Mouse (Mus musculus) G1E (cell line): ENCODE data around the gene Abcg4. TPM values are rescaled to one million over a fixed set of nuclear protein-coding genes. Genes with fewer than 3 reads are reported as not detected.

ENCODE experiments used
- ATAC-seq: 2 replicates; pipeline ENCODE4 v1.8.0; 2016; ENCODE audit warnings: mild to moderate bottlenecking; ENCODE audit not compliant: insufficient number of reproducible peaks, poor library complexity, low FRiP score, severe bottlenecking; ENCODE audit errors: extremely low read depth
- DNase-seq: peaks from one replicate; pipeline ENCODE4 v3.0.0; 2012; ENCODE audit warnings: low spot score
- H3K27me3 ChIP-seq: 2 replicates; pipeline ENCODE4 v1.6.1; 2012; ENCODE audit warnings: mild to moderate bottlenecking, low read length, inconsistent platforms; ENCODE audit not compliant: insufficient read depth
- H3K36me3 ChIP-seq: replicated peaks from 2 replicates; pipeline ENCODE3; 2012; ENCODE audit warnings: mild to moderate bottlenecking, inconsistent platforms
- H3K4me1 ChIP-seq: 2 replicates; pipeline ENCODE4 v1.6.1; 2012; ENCODE audit warnings: low read depth, low read length, inconsistent platforms, mixed read lengths; ENCODE audit not compliant: insufficient read depth
- H3K4me3 ChIP-seq: 2 replicates; pipeline ENCODE4 v1.5.1; 2012; ENCODE audit warnings: low read depth, mild to moderate bottlenecking, inconsistent platforms, low read length, moderate library complexity, mixed read lengths
- H3K9me3 ChIP-seq: replicated peaks from 2 replicates; pipeline ENCODE4 v1.6.1; 2012; ENCODE audit warnings: inconsistent platforms
- CTCF ChIP-seq: IDR thresholded peaks from 2 replicates; pipeline ENCODE4 v1.5.1; 2012; ENCODE audit warnings: low read depth, low read length, inconsistent platforms, mixed read lengths
- GATA1 ChIP-seq: IDR thresholded peaks from 2 replicates; pipeline ENCODE4 v1.6.1; 2012; ENCODE audit warnings: borderline replicate concordance, low read length, inconsistent platforms, mixed read lengths
- GATA2 ChIP-seq: IDR thresholded peaks from 2 replicates; pipeline ENCODE4 v1.6.1; 2012; ENCODE audit warnings: low read depth, low read length, inconsistent platforms, borderline replicate concordance
- POLR2AphosphoS5 ChIP-seq: IDR thresholded peaks from 2 replicates; pipeline ENCODE4 v1.6.1; 2012; ENCODE audit warnings: low read depth, low read length, inconsistent platforms; ENCODE audit not compliant: insufficient replicate concordance
- TAL1 ChIP-seq: conservative IDR thresholded peaks from 2 replicates; pipeline ENCODE4 v1.6.1; 2012; ENCODE audit warnings: low read depth, low read length, inconsistent platforms, mixed read lengths
- polyA plus RNA-seq: library from polyadenylated mRNA; stranded (reverse); fragments of >175 nt; gene quantifications from 2 replicates; pipeline ENCODE4 v1.2.3, GENCODE M21; 2012
- total RNA-seq, 2 experiments: library from RNA; stranded (forward) in 1 of 2; stranded (reverse) in 1 of 2; fragments of 200-1000 nt in 1 of 2; fragments of >200 nt in 1 of 2; fragmentation: Nextera tagmentation in 1 of 2; gene quantifications; 2 replicates each; pipeline ENCODE4 v1.2.3; 2014 to 2017

Gene Abcg4
- total and polyA plus RNA-seq, 3 experiments, result 3.6 to 58.5 (median 20.3) TPM

DNA sequence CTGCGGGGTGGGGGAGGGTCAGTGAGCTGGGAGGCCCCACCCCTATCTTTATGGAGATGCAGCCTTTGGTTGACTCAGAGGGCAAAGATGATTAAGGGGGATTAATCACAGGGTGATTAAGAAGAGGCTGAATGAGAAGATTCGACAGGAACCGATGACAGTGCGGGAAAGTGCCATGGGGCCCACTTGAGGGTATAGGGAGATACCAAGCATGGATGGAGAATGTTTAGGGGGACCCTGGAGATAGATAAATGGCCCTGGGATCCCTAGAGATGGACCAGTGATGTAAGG is 25.8 kb upstream of the Abcg4 start:
- peaks cover 80% of the 10 kb centered on the region for H3K36me3 ChIP-seq
- H3K4me1 ChIP-seq, result peaks cover 24% of the 10 kb centered on the region
- TF ChIP-seq TAL1, result no peak
- no peak for TF ChIP-seq GATA1
- no peak for TF ChIP-seq GATA2
- no peak for TF ChIP-seq CTCF
- no peak for TF ChIP-seq POLR2AphosphoS5

GRCm38 (mm10) chr9:44313476-44314256 is 25.3 kb upstream of the Abcg4 start:
- H3K27me3 ChIP-seq, result no peaks in the 10 kb centered on the region
- no peaks in the 10 kb centered on the region for H3K9me3 ChIP-seq
- H3K4me3 ChIP-seq, result no peak overlapping the region
- ATAC-seq (no peak), DNase-seq (no peak)
- H3K4me1 ChIP-seq, result peaks cover 18% of the 10 kb centered on the region
- peaks cover 80% of the 10 kb centered on the region for H3K36me3 ChIP-seq
- TF ChIP-seq GATA1 (no peak), POLR2AphosphoS5 (no peak), CTCF (no peak)

More for the DNA sequence above, 25.8 kb upstream of the Abcg4 start:
- DNase-seq (no peak), ATAC-seq (no peak)
- no peak overlapping the region for H3K4me3 ChIP-seq
- H3K27me3 ChIP-seq, result no peaks in the 10 kb centered on the region
- no peaks in the 10 kb centered on the region for H3K9me3 ChIP-seq

- no peak overlapping the region for H3K4me3 ChIP-seq
- ATAC-seq (no peak), DNase-seq (no peak)
- no peaks in the 10 kb centered on the region for H3K27me3 ChIP-seq
- no peak for TF ChIP-seq GATA1
- TF ChIP-seq CTCF, result no peak
- no peak for TF ChIP-seq GATA2
- TF ChIP-seq TAL1, result no peak
- no peak for TF ChIP-seq POLR2AphosphoS5
- peaks cover 6% of the 10 kb centered on the region for H3K4me1 ChIP-seq
- H3K9me3 ChIP-seq, result no peaks in the 10 kb centered on the region
- peaks cover 66% of the 10 kb centered on the region for H3K36me3 ChIP-seq
Observed at GRCm38 (mm10) chr9:44311136-44312134, 23.0 kb upstream of the Abcg4 start.

- ATAC-seq (no peak), DNase-seq (no peak)
- TF ChIP-seq POLR2AphosphoS5 (no peak), CTCF (no peak), GATA2 (no peak), TAL1 (no peak), GATA1 (no peak)
- H3K36me3 ChIP-seq, result peaks cover 59% of the 10 kb centered on the region
- peaks cover 12% of the 10 kb centered on the region for H3K4me1 ChIP-seq
- no peaks in the 10 kb centered on the region for H3K27me3 ChIP-seq
- H3K4me3 ChIP-seq, result no peak overlapping the region
- H3K9me3 ChIP-seq, result no peaks in the 10 kb centered on the region
Observed at GRCm38 (mm10) chr9:44310750-44311135, 22.3 kb upstream of the Abcg4 start.

DNA sequence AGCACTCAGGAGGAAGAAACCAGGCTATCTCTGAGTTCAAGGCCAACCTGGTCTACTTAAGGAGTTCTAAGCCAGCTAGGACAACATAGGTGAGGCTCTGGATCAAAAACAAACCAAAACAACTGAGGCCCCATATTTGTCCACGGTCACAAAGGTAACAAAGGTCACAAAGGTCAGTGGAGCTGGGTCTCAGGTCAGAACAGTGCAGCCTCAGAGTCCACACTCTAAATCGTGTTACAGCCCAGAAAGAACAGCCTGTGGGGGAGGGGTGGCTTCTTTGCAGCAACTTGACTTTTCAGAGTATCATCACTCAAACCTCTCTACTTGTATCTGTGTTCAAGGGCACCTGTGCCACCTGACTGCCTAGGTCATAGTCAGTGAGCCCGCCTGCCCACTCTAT is 21.3 kb upstream of the Abcg4 start:
- no peaks in the 10 kb centered on the region for H3K27me3 ChIP-seq
- no peak for DNase-seq
- H3K4me1 ChIP-seq, result peaks cover 13% of the 10 kb centered on the region
- no peak overlapping the region for H3K4me3 ChIP-seq
- H3K36me3 ChIP-seq, result peaks cover 49% of the 10 kb centered on the region
- no peaks in the 10 kb centered on the region for H3K9me3 ChIP-seq
- TF ChIP-seq POLR2AphosphoS5 (no peak), CTCF (no peak), GATA2 (no peak), GATA1 (no peak)
- ATAC-seq, result no peak

- Histone ChIP-seq H3K4me3 (no peak overlapping the region), H3K36me3 (peaks cover 40% of the 10 kb centered on the region), H3K9me3 (no peaks in the 10 kb centered on the region), H3K27me3 (no peaks in the 10 kb centered on the region), H3K4me1 (peaks cover 31% of the 10 kb centered on the region)
- TF ChIP-seq CTCF, result no peak
- no peak for TF ChIP-seq GATA2
- TF ChIP-seq TAL1, result no peak
- TF ChIP-seq POLR2AphosphoS5, result no peak
- no peak for TF ChIP-seq GATA1
- no peak for DNase-seq
- ATAC-seq, result no peak
Observed at GRCm38 (mm10) chr9:44307248-44307647, 18.8 kb upstream of the Abcg4 start.
